Mouse (Mus musculus) frontal cortex, postnatal 10 days (tissue): ENCODE data around the gene Ccng2.

Source experiments
- DNase-seq, 2 experiments: peaks; one replicate each; pipeline ENCODE4 v3.0.0; 2022; ENCODE audit warnings: low spot score in 2 of 2, mixed read lengths in 1 of 2

The Ccng2 gene

DNA sequence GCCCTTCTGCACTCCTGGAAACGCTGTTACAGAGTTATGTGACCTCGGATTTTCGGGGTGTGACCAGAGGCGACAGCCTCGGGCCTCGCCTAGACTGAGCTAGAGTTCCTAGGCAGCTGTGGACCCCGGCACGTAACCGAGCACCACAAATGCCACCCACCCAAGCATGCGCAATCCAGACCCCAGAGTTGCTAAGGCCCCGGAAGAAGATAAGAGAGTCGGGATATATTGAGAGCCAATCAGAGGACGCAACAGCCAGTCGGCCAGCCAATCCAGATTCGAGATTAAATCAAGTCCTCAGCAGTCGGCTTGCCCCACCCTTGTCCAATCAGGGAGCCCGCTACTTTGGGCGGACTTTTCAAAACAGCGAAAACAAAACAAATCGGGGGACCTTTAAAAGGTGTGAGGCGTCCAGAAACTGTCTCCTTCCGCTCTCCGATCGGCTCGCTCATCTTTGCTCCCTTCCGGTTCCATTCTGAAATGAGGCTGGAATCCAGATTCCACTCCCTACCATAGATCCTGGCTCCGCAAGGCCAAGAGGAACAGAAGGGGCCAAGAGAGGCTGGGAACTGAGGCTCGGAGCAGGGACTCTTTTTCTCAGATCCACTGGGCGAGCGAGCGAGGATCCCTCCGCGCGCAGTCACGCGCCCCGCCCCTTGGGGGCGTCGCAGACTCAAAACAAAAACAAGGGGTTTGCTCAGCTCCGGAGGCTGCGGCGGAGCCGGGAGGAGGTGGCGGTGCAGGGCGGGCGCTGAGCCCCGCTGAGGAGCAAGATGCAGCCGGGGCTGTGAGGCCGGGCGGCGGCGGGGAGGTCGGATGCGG lies at the start of gene Ccng2:
Gene Ccng2 (plus strand): TSS at position 375 of the 822 bp plus-strand sequence.
- DNase-seq, result peak; percentile 95 to 98

DNA sequence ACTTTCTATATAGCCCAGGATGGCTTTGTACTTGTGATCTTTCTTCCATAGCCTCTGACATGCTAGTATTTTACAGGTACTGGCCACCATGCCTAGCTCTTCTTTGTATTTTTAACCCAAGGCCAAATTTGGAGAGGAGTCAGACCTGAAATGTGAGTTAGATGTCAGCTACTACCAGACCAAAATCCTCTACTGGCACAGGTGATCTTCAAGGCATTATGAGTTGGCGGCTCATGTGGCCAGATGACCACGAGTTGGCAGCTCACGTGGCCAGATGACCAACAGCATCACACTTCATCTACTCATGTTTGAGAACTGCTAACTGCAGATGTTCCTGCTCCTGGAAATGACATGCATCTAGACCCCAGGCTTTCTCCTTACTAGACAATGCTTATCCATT lies 48.7 kb upstream of the Ccng2 start:
- DNase-seq, result no peak

DNA sequence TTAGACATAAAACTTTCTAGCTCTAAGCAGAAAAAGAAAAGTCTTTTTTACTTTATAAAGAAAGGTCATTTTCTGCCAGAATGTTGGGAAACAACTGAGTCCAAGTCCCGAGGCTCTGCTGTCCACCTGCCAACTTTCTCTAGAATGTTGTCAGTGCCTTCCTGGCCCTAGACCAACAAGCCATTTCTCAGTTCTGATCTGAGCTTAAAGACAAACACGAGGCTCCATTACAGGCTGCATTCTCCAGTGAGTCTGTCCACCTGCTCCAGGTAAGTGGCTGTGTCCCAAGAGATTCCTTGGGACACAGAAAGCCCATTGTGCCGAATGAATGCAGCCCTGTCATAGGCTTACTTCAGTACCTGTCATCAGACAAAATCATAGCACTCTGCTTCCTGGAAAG lies 45.4 kb upstream of the Ccng2 start:
- DNase-seq, result no peak

DNA sequence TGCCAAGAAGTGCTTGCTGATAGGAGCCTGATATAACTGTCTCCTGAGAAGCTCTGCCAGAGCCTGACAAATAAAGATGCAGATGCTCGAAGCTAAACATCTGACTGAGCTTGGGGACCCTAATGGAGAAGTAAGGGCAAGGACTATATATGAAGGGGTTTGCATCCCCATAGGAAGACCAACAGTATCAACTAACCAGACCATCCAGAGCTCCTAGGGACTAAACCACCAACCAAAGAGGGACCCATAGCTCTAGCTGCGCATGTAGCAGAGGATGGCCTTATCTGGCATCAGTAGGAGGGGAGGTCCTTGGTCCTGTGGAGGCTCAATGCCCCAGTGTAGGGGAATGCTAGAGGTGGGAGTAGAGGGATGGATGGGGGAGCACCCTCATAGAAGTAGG lies 42.5 kb upstream of the Ccng2 start:
- no peak for DNase-seq

DNA sequence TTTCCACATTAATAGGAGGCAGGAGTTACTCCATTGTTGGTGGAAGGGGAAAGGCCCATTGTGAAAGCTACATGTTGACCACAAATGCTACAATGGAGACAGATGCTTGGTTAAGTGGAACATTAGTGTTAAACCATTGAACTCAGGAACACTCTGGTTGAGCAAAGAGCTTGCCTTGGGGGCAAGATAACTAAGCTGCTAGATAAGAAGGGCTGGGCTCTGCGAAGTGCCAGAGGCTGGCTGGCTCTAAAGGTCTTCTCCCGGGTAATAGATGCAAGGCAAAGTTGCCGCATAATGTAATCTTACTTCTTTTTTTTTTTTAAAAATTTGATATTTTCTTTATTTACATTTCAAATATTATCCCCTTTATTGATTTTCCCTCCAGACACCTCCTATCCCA lies 39.9 kb upstream of the Ccng2 start:
- no peak for DNase-seq

DNA sequence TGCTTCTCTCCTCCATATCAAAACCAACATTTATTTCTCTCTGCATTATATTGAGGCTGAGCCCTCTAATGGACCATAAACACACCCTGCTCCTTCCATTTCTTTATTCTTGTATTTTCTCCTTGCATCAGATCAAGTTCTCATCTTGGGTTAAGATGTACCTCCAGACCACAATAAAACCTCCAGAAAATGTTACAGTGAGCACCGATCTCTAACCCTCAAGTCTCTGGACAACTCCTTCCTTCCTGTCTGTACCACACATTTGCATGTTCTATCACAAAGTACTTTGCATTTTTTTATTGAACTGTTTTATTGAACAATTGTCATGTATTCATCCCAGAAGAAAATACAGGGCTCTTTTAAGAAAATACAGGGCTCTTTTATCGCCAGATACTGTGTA lies 37.5 kb upstream of the Ccng2 start:
- no peak for DNase-seq

DNA sequence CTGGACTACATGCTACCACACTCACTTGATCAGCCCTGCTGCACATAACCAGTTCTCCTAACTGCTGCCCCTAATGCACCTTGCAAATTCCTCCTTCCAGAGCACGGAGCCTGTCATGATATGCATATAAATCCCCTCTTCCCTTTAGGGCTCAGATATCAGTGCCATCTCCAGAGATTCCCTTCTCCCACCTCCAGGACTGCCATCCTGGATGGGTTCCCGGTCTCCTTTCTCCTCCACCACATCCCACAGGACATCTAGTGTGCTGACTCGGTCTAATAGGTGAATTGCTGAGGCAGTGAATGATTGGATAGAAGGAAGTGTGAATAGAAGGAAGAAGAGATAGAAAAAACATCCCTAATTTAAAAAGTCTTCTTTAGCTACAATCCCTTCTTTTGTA lies 35.3 kb upstream of the Ccng2 start:
- no peak for DNase-seq

DNA sequence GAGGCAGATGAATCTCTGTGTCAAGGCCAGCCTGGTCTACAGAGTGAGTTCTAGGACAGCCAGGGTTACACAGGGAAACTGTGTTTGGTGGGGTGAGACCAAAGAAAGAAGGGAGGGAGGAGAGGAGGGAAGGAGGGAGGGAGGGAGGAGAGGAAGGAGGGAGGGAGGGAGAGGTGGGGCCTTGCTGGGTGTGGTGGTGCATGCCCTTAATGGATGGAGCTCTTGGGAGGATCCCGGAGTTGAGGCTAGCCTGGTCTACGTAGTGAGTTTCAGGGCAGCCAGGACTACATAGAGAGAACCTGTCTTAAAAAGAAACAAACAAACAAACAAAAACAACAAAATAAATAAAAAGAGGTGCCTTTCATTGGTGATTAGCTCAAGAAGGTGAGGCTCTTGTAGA lies 34.2 kb upstream of the Ccng2 start:
- no peak for DNase-seq

DNA sequence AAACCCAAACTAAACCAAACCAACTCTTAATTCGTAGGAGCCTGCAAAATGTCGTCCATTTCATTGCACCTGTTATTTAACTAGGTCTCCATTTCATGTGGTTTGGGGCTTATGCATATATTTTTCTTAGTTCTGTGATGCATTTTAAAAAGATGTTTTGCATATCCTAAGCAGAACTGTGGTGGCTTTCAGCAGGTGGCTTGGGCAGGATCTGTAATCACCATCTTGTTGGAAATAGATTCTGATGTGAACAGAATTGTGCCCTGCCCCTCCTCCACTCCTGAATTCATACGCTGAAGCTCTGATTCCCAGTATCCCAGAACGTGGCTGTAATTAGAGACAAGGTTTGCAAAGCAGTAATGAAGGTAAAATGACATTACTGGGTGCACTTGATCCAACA lies 32.9 kb upstream of the Ccng2 start:
- no peak for DNase-seq

DNA sequence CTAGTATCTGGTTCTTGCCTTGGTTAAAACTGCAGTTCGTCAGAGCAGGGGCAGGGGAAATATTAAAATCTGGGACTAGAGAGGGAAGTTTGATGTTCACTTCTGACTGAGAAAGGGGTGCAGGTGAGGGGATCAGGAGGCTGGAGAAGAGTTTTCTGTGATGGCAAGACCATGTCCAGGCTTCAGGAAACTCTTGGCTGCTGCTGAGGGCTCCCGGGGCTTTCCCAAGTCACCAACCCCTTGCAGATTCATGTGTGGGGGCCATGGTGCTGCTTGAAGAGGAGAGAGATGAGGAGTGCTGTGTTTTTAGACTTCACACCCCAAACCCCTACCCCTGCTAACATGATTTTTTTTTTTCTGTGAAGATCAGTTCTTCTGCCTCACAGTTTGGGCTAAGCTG lies 32.5 kb upstream of the Ccng2 start:
- no peak for DNase-seq

DNA sequence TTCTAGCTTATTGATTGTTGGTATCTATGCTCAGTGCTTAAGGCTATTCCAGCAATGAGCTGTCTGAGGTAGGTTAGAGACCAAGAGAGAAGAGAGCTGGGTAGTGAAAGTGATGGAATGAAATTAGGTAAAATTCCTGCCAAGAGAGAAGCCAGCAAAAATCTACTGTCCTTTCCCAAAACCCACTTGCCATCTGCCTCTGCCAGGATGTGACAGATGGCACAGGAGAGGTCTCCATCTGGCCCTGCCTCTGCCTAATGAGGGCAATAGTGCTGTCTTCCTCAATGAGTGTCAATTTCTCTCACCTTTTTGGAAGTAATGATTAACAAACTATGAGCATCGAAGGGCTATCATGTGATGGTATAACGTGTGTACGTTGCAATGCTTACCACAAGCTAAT lies 31.2 kb upstream of the Ccng2 start:
- no peak for DNase-seq

DNA sequence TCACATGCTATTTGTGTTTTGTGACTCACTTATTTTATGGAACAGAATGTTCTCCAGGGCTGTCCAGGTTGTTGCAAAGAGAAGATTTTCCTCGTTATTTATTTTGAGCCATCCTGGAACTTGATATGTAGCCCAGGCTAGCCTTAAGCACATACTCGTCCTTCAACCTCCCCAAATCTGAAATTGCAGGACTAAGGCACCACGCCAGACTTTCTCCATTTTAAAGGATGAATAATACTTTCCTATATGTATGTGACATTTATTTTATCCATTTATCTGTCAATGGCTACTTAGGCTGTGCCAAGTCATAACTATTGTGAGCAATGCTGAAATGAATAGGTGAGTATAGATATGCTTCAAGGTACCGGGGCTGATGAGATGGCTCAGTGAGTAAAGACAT lies 30.5 kb upstream of the Ccng2 start:
- DNase-seq, result no peak

DNA sequence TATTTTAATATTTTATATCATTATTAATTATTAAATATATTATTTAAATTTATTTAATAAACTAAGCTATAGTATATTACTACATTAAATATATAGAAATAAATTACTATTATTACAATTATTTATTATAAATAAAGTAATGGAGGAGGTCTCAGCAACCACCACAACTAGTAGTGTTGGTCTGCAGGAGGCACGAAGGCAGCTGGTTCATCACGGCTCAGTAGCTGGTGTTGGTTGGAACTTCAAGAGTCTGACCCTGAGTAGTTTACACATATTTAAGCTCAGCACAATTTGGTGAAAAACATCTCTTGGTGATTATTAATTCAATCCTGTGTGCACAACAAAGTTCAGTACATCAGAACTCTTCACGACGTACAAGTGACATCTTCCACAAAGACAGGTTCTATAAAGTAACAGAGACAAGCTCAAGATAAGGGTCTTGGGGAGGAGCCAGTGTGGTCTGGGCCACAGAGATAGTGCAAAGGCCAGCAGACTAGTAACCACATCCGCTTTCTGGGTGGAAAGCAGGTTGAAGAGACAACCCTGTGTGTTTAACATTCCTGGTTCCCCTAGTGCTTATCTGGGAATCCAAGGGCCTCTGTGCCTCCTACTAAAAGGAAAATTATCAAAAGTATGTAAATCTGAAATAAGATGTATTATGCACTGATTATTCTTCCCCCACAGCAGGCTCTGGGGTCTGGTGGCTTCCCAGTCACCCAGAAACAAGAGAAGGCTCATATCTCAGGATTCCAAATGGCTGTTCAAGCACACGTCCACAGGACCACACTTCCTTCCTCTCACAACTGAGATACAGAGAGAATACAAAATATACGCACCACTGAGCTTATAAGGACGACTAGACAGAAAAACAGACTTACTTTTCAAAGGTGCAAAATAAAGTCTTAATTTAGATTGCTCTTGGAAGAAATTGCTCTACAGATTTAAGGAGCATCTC lies 27.2 kb upstream of the Ccng2 start:
- DNase-seq, result no peak

DNA sequence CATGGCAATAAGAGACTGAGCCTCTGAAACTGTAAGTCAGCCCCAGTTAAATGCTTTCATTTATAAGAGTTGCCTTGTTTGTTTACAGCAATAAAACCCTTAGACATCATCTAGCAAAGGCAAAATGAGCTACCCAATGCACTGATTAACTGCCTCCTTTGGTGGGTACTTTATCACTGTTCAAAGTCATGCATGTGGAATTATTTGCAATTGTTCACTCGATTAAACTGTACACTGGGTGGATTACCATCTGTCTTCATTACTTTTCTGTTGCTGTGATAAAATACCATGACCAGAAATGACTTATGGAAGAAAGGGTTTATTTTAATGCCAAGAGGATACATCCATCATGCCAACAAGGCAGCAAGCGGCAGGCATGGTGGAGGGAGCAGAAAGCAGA lies 21.8 kb upstream of the Ccng2 start:
- DNase-seq, result no peak

DNA sequence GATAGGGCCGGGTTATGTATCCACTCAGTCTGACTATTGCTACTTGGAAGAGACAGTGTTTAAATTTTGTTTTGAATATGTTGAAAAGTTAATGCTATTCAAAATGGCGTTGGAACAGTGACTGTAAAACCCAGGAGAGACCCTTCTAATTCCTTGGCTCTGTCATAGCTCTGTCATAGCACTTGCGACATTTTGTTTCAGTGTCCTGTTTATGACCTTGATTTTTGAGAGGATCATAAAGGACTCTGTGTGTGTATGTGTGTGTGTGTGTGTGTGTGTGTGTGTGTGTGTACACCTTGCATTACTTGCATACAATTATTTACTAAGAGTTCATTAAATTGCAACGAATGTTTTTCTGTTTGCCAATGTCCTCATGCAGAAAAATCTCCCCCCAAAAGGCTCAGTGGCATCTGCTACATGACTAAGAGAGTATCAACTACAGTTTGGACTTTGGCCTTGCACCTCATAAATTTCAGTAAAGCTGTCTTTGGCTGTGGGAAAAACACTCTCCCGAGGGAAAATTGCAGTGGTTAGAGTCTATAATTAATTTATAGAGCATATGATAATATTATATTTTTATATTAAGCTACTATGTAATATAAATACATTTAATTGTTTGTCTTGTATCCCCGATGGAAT lies 17.0 kb upstream of the Ccng2 start:
- no peak for DNase-seq

DNA sequence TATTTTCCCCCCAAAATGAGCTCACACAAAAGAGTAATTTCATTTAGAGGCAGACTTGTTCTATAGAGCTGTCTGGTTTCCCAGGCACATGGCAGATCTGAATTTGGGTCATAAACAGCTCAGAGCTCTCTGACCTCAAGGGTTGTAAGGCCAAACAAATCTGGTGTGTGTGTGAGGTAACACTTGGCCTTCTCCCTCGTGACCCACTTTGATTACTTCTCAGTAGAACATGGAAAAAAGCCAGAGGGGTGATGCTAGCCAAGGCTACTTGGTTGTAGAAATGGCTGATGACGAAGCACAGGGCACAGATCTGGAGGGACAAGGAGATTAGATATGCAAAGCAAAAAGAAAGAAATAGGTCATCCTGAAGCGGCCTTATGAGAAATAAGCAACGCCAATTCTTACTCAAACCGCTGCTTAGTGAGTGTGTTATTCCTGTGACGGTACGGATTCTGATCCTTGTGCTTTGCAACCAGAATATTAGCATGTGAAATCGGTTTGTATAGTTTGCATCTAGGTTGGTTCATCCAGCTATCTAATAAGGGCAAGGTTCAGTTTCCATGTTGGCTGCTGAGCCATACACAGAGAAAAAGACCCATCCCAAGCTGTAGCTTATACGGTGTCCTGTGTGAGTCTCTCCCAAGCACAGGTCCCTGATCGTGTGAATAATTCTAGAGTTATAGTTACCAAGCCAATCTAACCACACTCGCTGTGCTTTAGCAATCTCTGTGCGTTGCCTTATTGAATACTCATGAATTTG lies 15.9 kb upstream of the Ccng2 start:
- DNase-seq, result no peak

DNA sequence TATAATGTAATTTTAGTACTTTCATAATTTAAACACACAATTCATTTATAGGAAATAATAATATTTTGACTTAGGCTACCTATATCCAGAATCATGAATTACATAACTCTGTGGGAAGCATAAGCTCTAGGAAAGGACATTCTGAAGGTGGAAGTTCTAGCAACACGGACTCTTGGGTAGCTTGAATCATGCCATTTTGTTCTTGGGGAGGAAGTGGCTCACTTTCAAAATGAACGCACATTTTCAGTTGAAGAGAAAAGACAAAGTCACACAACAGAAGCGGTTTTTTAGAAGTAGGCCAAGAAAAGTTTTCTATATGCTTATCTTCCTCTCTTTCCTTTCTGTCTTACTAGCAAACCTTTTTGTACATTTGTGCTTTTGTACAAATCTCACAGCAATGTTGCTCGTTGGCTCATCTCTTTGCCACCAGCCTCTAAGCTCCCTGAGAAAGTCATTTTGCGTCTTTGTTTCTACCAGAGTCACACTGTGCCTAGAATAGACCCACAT lies 11.2 kb upstream of the Ccng2 start:
- DNase-seq, result no peak

DNA sequence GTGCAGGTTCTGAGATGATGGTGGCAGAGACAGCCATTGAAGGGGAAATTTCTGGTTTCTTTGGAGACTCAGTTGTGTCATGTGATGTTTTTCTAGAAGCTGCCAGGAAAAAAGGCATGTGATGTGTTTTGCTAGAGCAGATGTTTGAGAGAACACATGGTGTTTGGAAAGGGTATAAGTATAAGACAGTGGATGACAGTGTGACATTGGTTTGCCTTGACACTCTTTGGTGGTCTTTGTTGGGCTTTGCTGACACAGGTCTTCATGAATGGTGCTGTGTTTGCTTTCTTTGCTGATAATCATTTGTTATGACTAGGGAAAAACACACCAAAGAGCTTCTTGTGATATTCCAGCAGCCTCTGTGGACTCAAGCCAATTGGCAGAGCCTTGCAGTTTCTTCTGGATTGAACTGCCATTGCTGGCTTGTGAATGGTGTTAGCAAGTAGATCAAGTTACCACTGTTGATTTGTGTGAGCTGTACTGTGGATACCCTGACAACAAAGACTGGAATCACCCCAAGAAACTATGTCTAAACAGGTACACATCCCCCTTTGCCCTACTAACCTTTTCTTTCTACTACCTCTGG lies 10.1 kb upstream of the Ccng2 start:
- no peak for DNase-seq

DNA sequence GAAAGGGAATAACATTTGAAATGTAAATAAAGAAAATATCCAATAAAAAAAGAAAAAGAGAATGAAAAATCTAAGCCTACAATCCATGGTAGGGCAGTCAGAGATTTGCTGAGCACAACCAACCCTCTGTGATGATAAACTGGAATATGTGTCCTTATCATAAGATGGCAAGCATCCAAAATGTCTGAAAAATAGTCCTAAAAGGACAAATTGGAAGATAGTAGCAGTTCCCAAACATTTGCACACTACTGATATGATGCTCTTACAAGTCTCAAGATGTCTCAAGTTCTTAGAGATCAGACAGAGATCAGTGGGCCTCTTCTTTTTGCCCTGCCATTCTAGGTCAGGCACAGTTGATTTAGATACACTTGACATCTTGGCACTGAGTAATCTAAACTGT lies 7.7 kb upstream of the Ccng2 start:
- no peak for DNase-seq

DNA sequence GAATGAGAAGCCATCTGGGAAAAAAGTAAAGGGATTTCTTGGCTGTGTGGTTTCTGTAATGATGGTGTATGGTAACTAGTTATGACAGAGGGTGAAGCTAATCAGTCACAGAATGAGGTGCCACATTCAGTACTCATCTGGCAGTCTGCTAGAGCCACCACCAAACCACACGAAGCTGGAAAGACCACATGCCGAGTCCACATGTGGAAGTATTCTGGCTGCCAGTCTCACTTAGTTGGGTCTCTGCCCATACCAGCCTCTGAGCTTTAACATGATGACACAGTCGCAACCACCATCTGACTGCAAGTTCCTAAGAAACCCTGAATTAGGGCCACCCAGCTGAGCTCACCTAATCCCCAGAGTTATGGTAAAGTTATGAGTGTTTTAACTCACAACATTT lies 6.1 kb upstream of the Ccng2 start:
- no peak for DNase-seq

DNA sequence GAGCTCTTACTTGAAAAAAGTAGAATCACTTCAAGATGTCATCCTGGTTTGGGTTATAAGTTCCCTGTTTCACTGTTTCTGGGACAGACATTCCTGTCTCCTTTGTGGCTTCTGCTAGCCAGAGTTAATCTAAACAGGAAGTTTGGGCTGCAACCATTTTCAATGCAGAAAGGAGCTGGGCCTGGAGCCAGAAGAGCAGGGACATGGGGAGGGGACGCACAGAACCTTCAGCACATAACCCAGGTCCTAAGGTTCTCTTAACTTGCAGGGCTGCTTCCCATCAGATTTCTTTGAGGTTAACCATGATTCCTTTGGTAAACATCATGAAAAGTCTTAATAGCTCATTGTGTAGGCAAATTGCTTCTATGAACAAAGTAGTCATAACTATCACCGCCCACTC lies 4.3 kb upstream of the Ccng2 start:
- DNase-seq, result no peak
